Mouse (Mus musculus) 416B (cell line): ENCODE measurements at regions not wholly inside any gene's neighbourhood (a gene's known extent, or its start where the extent isn't known, plus 50 kb on each side); places are given as distances from the start of the nearest gene placed in this dataset.
A peak's percentile ranks its signal among the peaks of the same experiment; 100 is the strongest.

Experiments used
- DNase-seq: peaks from one replicate; pipeline ENCODE4 v3.0.0; 2011; ENCODE audit warnings: low read depth

GRCm38 (mm10) chr4:95395746-95396145, 161.6 kb upstream of the Fggy start:
- DNase-seq, result peak; percentile 95

- no peak for DNase-seq
These were observed 159.0 kb upstream of the Fggy start for GRCm38 (mm10) chr4:95398301-95398700.

- DNase-seq, result no peak
These were observed 155.0 kb upstream of the Fggy start for GRCm38 (mm10) chr4:95402273-95402672.

- DNase-seq, result peak; percentile 85
These were observed 140.2 kb upstream of the Fggy start for GRCm38 (mm10) chr4:95417075-95417474.

- no peak for DNase-seq
These were observed 130.7 kb upstream of the Fggy start for GRCm38 (mm10) chr4:95426563-95426962.

- no peak for DNase-seq
These were observed 122.8 kb upstream of the Fggy start for GRCm38 (mm10) chr4:95434543-95434942.

- DNase-seq, result no peak
These were observed 122.2 kb upstream of the Fggy start for GRCm38 (mm10) chr4:95435080-95435479.

- peak; percentile 54 for DNase-seq
These were observed 117.5 kb upstream of the Fggy start for GRCm38 (mm10) chr4:95439834-95440233.

GRCm38 (mm10) chr4:95443854-95444811, 113.2 kb upstream of the Fggy start:
- no peak for DNase-seq

- DNase-seq, result no peak
These were observed 107.0 kb upstream of the Fggy start for GRCm38 (mm10) chr4:95450286-95450685.

- no peak for DNase-seq
These were observed 105.5 kb upstream of the Fggy start for GRCm38 (mm10) chr4:95451831-95452230.

- DNase-seq, result no peak
These were observed 101.0 kb upstream of the Fggy start for GRCm38 (mm10) chr4:95456318-95456717.

GRCm38 (mm10) chr4:95456943-95457342, 100.4 kb upstream of the Fggy start:
- no peak for DNase-seq

GRCm38 (mm10) chr4:95462476-95462875, 94.8 kb upstream of the Fggy start:
- no peak for DNase-seq

GRCm38 (mm10) chr4:95463082-95463825, 94.1 kb upstream of the Fggy start:
- no peak for DNase-seq

GRCm38 (mm10) chr4:95466647-95467046, 90.7 kb upstream of the Fggy start:
- peak; percentile 86 for DNase-seq

- peak; percentile 33 for DNase-seq
These were observed 89.8 kb upstream of the Fggy start for GRCm38 (mm10) chr4:95467526-95467925.

GRCm38 (mm10) chr4:95474726-95475406, 82.4 kb upstream of the Fggy start:
- DNase-seq, result peak; percentile 46

GRCm38 (mm10) chr4:95476071-95476724, 81.1 kb upstream of the Fggy start:
- DNase-seq, result no peak

- peak; percentile 73 for DNase-seq
These were observed 73.7 kb upstream of the Fggy start for GRCm38 (mm10) chr4:95483571-95483970.

GRCm38 (mm10) chr4:95487323-95487722, 70.0 kb upstream of the Fggy start:
- DNase-seq, result no peak

GRCm38 (mm10) chr4:95487969-95488368, 69.3 kb upstream of the Fggy start:
- no peak for DNase-seq
